Mouse (Mus musculus): ENCODE data around the gene Morn3.

Gene Morn3

DNA sequence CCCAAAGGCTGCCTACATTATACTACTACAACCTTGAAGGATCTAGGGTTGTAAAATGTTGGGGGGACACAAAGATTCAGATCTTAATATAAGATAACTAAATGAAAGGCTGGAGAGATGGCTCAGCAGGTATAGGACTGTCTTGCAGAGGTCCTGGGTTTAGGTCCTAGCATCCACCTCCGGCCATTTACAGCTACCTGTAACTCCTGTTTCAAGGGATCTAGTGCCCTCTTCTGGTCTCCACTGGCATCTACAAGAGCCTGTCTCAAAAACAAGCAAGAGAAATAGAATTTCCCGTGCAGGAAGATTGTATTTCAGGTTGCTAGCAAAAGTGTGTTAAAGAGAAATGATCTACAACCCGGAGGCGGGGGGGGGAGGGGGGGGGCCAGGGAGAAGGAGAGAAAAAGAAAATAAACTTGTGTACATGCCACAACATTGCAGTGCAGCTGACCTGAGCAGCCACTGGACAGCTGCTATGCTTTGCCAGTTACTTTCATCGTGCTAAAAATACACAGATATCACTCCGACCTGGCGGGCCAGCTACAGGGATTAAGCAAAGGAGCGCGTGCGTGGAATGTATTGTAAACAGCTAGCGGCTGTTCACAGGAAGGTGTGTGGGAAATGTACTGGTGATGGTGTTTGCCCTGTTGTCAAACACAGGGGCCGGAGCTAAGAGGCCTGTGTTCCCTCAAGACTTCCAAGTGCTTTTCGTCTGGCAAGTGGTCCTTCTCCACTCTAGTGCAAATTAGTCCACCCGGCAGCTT lies 13.1 kb upstream of the Morn3 start:
- peak in 1 of 2 experiments; percentile 48 for DNase-seq

DNA sequence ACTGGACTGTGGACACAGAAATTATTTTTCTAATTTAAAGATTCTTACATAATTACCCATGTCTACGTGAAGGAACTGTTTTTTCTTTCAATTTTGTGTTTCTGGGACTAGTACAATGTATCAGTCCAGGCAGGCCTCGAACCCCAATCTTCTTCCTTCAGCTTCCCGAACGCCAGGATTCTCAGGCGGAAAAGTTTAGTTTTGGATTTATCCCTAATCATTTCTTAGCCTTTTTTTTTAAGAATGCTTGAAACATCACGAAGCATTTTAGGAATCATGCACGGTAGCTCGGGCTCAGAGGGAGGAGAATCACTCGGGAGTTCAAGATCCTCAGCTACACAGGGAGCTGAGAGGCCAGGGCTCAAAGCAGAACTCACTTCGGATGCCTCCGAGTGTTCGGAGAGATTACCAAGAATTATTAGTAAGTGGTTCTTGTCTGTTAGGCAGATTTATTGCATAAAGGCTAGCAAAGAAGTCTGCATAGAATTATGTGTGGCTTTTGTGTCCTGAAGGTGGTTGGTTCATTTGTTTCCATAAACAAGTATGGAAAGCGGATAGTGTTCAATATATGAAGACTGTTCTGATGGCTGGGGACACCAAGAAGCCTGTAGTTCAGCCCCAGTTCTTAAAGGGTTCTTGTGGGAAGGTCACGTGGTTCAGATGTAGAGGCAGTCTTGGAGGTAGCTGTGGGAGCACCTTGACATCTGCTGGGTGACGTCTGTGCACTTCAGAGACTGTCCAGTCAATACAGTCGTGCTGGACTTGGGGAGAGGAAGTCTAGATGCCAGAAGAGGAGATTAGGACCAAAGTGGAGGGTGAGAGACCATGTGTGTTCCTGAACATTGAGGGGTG lies 11.7 kb upstream of the Morn3 start:
- DNase-seq: peak in 1 of 2 experiments; percentile 25

DNA sequence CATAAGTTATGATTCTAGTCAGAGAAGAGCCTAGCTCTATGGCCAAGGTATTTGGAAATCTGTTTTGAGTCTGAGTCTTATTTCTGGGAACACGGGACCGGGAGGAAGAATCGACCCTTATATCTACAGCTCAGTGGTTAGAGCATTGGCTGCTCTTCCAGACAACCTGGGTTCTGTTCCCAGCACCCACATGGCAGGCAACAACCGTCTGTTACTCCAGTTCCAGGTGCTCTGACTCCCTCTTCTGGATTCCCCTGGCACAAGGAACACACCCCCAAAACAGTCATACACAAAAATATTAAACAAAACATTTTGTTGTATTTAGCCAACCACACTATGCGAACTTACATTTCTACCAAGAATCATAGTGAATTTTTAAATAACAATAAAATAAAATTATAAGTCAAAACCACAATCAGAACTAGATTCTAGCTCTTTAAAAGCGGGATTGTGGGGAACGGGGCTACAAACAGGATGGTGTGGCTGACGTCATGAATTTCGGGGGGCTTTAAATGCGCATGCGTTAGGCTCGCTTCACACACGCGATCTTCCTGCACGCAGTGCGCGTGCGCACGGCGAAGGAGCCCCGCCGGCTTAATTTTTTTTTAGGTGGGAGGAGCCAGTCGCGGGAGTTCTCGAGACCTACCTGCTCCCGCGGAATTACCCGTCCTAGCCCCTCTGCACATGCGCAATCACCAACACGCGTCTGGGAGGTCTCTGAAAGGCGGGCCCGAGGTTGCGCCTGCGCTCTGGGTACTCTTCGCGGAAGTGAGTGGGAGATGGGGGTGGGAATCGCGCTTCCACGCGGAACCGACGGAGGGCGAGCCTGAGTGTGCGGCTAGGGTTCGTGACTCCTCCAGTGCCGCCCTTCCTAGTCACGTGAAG lies 10.8 kb upstream of the Morn3 start:
- peak; percentile 95 to 99 for DNase-seq

DNA sequence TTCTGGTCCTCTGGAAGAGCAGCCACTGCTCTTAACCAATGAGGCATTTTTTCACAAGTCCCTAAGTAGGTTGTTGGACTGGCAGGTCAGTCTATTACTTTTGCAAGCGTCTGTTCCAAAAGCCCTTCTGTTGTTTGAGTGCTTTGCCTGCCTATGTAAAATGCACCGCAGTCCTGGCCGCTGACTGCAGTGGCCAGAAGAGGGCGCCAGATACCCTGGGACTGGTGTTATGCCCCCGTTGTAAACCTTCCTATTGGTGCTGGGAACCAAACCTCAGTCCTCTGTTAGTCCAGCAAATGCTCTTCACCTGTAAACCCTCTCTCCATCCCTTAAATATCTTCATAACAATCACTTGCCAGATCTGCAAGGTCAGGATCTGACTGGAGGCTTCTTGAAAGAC lies 4.9 kb upstream of the Morn3 start:
- DNase-seq: no peak

DNA sequence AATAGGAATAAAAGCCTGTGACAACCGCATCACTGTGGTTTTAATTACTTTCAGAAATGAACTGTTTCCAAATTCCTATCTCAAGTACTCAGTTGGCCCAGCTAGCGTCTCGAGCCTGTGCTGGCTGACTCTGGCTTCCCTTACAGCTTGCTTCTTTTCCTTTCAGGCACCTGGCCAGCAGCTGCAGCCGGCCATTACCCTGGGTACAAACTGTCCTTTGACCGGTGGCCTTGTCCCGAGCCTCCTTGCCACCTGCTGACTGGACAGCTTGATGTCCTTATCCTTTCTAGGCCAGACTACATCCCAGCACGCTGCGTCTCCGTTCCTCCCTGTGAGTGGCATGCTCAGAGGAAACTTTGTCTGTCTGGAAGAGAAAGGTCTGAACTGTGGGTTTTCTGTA lies 4.1 kb upstream of the Morn3 start:
- no peak for DNase-seq

DNA sequence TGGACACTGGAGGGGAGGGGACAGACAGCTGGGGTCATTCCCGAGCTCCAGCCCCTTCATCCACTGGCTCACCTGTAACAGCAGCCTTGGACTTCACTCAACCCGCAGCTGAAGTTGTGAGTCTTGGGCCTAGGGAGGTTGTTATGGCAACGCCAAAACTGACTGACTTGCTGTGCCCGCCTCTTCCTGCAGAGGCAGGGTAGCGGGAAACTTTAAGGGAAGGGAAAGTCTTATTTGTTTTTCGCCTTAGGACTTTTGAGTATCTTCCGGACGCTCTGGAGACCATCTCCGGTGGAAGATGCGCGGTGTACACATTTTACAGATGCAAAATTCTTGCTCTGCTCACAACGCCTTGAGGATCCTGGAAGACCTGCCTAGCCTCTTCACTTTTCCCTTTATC lies 2.5 kb upstream of the Morn3 start:
- DNase-seq: no peak

DNA sequence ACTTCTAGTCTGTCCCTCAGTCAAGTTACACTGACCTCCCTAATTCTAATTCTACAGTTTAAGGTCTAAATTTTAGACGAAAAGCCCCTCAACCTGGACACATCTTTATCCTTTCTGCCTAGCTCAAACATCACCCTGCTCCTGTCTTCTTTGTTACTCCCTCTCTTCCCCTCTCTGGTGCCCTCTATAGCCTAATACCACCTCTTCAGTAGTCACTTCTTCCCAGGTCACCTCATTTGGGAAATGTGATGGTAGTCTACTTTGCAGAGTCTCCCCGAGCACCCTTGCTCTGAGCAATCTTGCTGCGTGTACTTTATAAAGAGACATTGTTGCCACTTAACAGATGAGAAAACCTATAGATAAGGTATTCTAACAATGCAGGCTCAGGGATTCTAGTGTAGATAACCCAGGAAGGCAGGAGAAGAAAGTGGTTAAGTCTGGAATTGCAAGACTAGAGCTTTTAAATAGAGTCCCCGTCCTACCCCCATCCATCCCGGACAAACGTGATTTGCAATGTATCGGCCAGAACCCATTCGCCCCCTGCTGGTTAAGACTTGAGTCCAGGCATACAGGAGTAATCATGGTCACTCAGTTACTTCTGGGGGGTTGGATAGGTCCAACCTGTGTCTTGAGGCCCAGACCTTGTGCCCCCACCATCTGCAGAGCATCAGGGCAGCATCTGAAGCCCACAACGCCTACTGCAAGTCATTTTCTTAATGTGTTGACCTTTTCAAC lies 1.1 kb downstream of the Morn3 start:
- peak in 1 of 2 experiments; percentile 63 for DNase-seq

DNA sequence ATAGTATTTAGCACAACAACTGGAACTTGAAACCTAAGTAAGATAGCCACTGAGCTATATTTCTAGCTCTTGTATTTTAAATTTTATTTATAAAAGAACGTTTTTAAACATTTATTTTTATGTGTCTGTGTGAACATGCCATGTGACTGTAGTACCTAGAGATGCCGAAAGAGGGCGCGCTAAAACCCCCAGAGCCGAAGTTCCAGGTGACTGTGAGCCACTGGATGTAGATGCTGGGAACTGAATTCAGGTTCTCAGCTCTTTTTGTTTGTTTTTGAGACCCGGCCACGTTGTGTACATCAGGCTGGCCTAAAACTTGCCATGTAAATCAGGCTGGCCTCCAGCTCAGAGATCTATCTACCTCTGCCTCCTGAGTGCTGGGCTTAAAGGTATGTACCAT lies 3.0 kb downstream of the Morn3 start:
- DNase-seq: peak in 1 of 2 experiments; percentile 48

DNA sequence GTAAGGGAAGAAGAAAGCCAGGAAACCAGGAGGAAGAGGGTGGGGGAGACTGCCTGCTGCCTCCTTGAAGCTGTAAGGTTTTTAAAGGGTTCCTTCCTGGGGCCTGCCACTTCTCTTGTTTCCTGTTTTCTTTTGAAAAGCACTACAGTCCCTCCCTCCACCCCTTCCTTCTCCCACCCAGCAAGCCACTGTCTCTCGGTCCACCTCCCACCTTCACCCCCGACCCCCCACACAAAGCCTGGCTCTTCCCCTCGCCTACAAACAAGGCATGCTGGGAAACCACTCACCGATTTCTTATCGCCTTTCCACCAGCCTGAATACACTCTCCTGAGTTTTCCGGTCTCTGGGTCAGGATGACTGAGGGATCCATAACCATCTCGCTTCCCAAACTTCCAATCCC lies 6.0 kb downstream of the Morn3 start:
- no peak for DNase-seq

DNA sequence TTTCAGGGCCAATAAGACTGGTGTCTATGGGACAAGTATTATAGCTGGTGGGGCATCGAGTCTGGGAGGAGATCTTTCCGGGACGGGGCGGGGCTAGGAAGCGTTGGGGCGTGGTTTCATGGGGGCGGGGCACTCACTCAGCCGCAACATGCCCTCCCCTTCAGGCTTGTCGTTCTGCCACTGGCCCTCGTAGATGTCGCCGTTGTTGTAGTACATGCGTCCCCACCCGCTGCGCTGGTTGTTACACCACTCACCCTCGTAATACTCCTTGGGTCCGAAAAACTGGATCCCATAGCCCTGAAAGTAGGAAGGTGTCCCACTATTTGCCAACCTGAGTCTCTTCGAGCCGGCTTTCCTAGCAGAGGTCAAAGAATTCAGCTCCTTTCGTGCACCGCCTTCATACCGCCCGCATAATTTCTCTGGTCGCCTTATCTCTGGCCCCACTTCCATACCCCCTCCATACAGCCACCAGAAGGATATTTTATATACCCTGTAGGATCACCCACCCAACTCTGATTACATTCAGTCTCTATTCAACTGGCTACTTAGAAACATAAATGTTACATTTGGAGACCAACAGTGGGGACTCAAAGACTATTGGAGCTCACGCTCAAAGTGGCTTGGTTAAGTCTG lies 7.6 kb downstream of the Morn3 start:
- peak; percentile 84 to 93 for DNase-seq

DNA sequence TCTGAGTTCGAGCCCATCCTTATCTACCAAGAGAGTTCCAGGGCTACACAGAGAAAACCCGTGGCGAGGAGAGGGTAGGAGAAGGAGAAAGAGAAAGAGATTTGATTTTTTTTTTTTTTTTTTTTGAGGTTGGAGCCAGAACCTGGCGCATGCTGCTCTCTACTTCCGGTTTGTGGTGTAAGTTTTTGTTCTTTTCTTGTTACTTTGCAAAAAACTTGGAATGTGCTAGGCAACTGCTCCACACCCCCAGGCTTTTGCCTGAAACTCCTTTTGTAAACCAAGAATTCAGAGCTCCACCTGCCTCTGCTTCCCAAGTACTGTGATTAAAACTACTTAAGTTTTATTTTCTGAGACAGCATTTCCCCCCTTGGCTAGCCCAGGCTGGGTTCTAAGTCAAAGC lies 8.7 kb downstream of the Morn3 start:
- DNase-seq: no peak

DNA sequence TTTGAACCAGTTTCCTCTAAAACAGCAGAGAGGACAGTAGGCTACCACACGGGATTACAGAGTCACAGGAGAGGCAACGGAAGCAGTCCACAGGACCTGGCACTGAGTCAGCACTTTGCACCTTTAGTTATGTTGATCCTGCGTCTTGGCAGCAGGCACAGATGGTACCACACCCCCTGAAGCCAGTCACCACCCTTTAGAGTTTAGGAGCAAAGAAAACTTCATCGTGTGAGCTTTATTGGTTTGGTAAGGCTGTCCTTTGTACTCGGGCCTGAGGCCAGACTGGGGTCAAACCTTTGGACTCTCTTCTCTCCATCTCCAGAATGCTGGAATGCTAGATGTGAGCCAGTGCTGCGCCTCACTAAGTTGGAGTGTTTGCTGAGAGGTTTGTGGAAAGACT lies 11.3 kb downstream of the Morn3 start:
- DNase-seq: no peak

DNA sequence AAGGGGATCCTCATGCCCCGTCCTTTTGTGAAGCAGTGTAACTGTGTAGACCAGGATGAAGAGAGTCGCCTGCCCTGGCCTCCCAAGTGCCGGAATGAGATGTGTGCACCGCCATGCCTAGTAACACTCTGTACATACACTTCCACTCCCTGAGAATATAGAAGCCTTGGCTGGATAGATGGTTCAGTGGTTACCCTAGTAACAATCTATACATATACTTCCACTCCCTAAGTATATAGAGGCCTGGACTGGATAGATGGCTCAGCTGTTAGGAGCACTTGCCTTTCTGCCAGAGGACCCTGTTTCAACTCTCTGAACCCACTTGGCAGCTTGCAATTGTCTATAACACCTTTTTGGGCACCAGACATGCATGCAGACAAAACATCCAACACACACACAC lies 11.7 kb downstream of the Morn3 start:
- DNase-seq: no peak

DNA sequence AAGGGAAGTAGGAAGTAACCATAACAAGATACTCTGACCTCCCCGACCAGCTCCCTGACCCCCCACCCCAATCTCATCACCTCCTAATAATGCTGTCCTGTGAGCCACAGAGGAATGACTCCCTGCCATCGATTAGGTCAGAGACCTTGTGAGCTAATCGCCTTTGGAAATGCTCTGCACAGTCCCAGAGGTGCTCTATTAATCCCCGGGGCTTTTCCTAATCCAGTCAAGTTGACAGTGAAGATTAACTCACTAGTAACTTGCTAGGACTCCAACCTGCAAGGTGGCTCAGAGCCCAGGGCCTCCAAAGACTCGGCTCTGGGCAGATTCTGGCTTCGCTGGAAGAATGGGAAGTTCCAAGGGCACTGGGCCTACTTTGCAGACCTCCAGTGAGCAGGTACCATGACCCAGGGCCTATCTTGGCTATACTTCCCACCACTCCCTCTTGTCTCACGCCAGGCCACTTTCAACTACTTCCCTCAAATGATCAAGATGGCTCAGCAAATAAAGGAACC lies 13.1 kb downstream of the Morn3 start:
- no peak for DNase-seq

DNA sequence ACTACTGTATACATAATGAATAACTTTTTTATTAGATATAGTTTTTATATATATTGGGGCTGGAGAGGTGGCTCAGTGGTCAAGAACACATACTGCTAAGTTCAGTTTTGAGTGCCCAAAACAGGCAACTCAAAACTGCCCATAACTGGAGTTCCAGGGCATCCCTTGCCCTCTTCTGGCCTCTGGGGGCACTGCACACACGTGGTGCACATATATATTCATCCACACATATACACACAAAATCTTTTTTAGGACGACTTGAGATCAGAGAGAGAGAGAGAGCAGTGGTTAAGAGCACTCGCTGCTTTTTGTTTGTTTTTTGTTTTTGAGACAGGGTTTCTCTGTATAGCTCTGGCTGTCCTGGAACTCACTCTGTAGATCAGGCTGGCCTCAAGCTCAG lies 15.5 kb downstream of the Morn3 start:
- DNase-seq: no peak

DNA sequence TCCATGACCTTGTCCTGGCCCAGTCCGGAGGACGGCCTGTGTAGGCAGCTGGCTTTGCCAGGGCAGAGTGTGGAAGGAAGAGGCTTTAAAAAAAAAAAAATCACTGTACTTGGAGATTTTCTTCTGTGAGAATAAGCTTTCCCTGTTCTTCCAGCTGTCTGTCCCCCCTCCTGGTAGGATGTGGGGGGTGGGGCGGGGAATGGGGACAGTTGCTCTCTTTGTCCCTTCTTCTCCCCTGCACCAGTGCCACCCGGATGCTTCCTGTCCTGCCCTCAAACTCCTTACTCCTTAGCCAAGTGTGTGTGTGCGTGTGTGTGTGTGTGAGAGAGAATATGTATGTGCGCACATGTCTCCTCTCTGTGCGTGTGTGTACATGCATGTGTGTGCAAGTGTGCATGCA lies 17.1 kb downstream of the Morn3 start:
- no peak for DNase-seq

DNA sequence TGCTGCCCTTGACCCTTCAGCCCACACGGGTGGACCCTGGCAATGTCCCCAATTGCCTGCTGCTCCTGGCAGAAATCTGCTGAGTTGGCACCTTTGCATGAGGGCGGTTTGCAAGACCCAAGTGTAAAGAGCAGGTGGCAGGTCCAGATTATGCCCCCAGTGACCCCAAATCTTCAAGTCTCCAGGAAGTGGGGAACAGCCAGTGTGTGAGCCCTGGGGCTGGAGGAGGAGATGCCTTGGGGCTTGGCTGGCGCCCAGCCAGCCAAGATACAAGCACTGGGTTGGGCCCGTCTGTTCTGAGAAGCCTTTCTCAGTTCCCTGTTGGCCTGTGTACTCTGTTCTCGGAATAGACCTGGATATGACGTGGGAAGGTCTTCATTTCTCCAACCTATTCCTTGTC lies 19.4 kb downstream of the Morn3 start:
- DNase-seq: no peak

DNA sequence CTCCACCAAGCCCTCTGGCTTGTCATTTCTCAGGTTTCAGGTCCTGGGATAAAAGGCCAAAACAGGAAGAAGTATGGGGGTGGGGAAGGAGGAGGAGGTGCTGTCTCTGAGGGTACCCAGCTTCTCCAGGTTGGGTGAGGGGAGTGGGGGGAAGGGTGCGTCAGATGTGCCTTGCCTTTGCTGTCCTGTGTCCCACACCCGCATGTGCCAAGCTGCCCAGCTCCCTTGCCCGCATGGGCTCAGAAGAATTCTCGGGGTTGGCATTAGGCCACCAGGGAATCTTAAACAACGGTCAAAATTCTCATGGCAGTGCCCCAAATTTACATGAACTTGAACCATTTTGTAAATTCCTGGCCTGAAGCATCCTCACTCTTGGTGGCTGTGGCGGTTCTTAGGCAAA lies 20.4 kb downstream of the Morn3 start:
- DNase-seq: no peak

DNA sequence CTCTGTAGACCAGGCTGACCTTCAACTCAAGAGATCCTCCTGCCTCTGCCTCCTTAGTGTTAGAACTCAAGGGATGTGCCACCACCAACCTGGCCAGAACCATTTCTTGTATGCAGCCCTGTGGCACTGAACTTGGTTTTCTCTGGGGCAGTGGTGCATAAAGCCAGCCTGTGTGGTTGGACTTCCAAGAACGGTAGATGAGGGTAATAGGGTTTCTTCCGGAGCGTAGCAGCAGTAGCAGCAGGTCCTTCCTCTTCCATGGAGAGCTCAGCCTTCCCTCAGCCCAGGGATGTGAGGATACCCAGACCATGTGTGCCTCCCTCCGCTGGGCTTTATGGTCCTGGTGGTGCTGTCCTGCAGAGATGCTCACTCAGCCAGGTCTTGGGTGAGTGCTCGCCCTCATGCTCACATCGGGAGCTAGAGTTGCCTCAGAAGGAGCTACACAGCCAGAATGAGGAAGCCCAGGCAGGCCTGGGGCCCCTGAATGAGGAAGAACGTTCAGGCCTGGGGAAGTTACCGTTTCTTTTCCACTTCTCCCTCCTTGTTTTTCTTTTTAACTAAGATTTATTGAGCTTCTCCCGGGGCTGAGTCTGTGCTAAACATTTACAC lies 21.7 kb downstream of the Morn3 start:
- peak; percentile 46 to 60 for DNase-seq

DNA sequence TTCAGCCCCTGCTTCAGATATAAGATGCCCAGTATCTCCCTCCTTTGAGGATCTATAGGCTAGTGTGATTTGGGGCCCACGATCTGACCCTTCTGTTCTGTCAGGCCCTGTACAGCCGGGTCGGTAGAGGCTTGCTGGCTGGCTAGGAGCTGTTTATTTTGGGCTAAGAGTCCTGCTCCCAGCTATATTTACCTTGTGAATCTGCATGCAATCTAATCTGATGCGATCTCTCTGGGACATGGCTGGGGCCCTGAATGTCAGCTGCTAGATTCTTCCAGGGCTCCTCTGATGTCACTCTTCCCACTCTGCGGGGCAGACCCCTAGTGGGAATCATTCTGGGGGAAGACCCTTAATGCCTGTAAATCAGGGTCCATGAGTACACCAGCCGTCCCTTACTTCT lies 22.5 kb downstream of the Morn3 start:
- DNase-seq: no peak

DNA sequence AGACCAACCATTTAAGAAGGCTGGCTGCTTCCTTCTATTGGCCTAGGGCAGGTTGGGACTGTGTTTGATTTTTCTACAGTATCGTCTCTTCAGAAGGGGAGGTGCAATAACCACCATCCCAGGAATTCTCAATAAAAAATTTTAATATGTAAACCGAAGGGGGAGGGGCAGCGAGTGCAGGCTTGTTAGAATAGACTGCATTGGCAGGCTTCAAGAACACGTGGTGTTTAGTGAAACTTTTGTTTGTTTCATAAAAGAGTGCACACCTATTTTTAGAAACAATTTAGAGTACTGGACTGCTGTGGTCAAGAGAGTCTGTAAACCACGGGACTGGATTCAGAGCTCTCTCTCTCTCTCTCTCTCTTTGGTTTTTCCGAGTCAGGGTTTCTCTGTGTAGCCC lies 23.8 kb downstream of the Morn3 start:
- no peak for DNase-seq

All from spleen, adult 18-20 months (tissue).